Mouse (Mus musculus): ENCODE data around the gene Kcnh6.

DNA sequence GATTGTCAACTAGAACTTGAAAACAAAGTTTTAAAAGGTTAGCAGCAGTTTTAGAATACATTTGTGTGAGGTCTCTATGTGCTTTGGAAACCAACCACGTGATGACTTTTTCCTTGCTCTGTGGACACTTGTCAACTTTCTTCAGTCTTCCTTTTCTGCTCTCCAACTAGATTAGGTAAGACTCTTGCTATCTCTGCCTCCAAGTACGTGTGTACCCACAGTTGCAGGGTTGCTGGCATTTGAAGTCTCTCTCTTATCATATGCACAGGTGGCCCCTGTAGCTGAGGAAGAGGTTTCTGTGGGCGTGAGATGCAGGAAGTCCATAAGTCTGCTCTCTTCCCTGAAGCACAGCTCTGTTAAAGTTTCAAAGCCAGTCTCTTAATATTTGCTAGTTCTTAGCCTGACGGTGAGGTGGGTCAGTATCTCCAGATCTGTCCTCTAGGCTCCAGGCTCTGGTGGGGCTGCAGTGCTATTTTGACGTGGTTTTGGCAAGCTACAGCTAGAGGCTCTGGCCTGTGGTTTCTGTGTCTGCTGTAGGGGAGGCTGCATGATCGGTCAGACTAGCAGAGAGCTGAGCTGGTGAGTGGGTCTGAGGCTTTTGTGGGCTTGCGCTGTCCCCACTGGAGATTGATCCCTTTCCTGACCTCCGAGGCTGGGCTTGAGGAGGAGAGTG lies 49.0 kb downstream of the Kcnh6 start:
- no peak for TF ChIP-seq POLR2A (IDR thresholded peaks at IDR 0.05; ENCODE audit: insufficient read depth, low read depth, low read length)
- TF ChIP-seq CTCF (IDR thresholded peaks at IDR 0.05; ENCODE audit: insufficient read depth, low read depth, low read length): no peak

Data from olfactory bulb, adult 2 months (tissue).